Mouse (Mus musculus): ENCODE results near the gene Tspan33. TPM values are rescaled to one million over a fixed set of nuclear protein-coding genes. Genes with fewer than 3 reads are reported as not detected.

The Tspan33 gene
- polyA plus RNA-seq, 1 experiment from 2014 or later, result 4.4 TPM

GRCm38 (mm10) chr6:29702126-29702525 lies 8.1 kb downstream of the Tspan33 start:
- Histone ChIP-seq H3K9ac (no peak overlapping the region), H3K36me3 (no peaks in the 10 kb centered on the region), H3K27me3 (no peaks in the 10 kb centered on the region), H3K9me3 (no peaks in the 10 kb centered on the region), H3K4me2 (no peak overlapping the region), H3K27ac (no peak overlapping the region), H3K4me3 (no peak overlapping the region), H3K4me1 (no peaks in the 10 kb centered on the region)
- WGBS, result 82% methylated on average over 3 of the region's 3 CpGs
- no peak for ATAC-seq (ENCODE audit: borderline replicate concordance, extremely low read depth, low FRiP score, low TSS enrichment)

- H3K4me1 ChIP-seq, result no peaks in the 10 kb centered on the region
- ATAC-seq (ENCODE audit: borderline replicate concordance, extremely low read depth, low FRiP score, low TSS enrichment), result no peak
- no peak overlapping the region for H3K9ac ChIP-seq
- no peaks in the 10 kb centered on the region for H3K9me3 ChIP-seq
- H3K4me3 ChIP-seq, result no peak overlapping the region
- H3K36me3 ChIP-seq, result no peaks in the 10 kb centered on the region
- H3K27ac ChIP-seq, result no peak overlapping the region
- H3K4me2 ChIP-seq, result no peak overlapping the region
- 80% methylated on average over 5 of the region's 5 CpGs for WGBS
- H3K27me3 ChIP-seq, result no peaks in the 10 kb centered on the region
Measured at GRCm38 (mm10) chr6:29704143-29704542, 10.1 kb downstream of the Tspan33 start.

GRCm38 (mm10) chr6:29707902-29708301 lies 13.9 kb downstream of the Tspan33 start:
- 22% methylated on average over 2 of the region's 2 CpGs for WGBS
- no peaks in the 10 kb centered on the region for H3K4me1 ChIP-seq
- no peak for ATAC-seq (ENCODE audit: borderline replicate concordance, extremely low read depth, low FRiP score, low TSS enrichment)
- no peaks in the 10 kb centered on the region for H3K36me3 ChIP-seq
- no peak overlapping the region for H3K9ac ChIP-seq
- no peak overlapping the region for H3K27ac ChIP-seq
- H3K4me2 ChIP-seq, result no peak overlapping the region
- H3K9me3 ChIP-seq, result no peaks in the 10 kb centered on the region
- no peak overlapping the region for H3K4me3 ChIP-seq
- H3K27me3 ChIP-seq, result no peaks in the 10 kb centered on the region

- Histone ChIP-seq H3K4me1 (no peaks in the 10 kb centered on the region), H3K4me2 (no peak overlapping the region), H3K9ac (no peak overlapping the region), H3K27ac (no peak overlapping the region), H3K36me3 (no peaks in the 10 kb centered on the region), H3K27me3 (no peaks in the 10 kb centered on the region), H3K9me3 (no peaks in the 10 kb centered on the region), H3K4me3 (no peak overlapping the region)
- WGBS, result 73% methylated on average over 3 of the region's 3 CpGs
- no peak for ATAC-seq (ENCODE audit: borderline replicate concordance, extremely low read depth, low FRiP score, low TSS enrichment)
Measured at GRCm38 (mm10) chr6:29711318-29711717, 17.3 kb downstream of the Tspan33 start.

DNA sequence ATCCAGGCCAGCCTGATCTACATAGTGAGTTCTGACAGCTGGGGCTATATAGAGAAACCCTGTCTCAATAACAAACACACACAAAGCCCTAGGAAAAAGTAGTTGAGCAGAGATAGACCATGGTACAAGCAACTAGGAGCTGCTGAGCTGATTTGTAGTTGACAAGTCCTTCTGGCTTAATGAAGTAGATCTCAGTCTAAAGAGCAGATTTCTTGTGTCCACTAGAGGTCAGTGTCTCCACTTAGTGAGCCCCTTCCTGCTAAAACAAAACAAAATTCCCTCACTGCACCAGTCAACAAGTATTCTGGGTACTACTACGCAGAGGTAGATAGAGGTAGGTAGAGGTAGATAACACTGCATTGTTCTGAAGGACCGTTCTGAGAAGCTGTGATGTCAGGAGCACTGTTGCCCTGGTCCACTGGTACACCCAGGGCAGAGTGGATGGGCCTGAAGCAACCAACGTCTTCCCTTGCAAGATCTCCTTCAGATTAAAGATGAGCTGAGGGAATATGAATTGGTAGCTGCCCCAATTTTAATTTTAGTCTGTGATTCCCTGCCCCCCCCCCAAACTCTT lies 18.1 kb downstream of the Tspan33 start:
- peaks cover 5% of the 10 kb centered on the region; the same call in 1 of the 2 replicates for H3K4me1 ChIP-seq
- H3K36me3 ChIP-seq, result no peaks in the 10 kb centered on the region
- no peak overlapping the region for H3K9ac ChIP-seq
- WGBS, result 35% methylated on average over 3 of the region's 3 CpGs
- H3K9me3 ChIP-seq, result no peaks in the 10 kb centered on the region
- H3K27me3 ChIP-seq, result no peaks in the 10 kb centered on the region
- H3K4me2 ChIP-seq, result no peak overlapping the region
- H3K4me3 ChIP-seq, result no peak overlapping the region
- no peak for ATAC-seq (ENCODE audit: borderline replicate concordance, extremely low read depth, low FRiP score, low TSS enrichment)
- H3K27ac ChIP-seq, result no peak overlapping the region

DNA sequence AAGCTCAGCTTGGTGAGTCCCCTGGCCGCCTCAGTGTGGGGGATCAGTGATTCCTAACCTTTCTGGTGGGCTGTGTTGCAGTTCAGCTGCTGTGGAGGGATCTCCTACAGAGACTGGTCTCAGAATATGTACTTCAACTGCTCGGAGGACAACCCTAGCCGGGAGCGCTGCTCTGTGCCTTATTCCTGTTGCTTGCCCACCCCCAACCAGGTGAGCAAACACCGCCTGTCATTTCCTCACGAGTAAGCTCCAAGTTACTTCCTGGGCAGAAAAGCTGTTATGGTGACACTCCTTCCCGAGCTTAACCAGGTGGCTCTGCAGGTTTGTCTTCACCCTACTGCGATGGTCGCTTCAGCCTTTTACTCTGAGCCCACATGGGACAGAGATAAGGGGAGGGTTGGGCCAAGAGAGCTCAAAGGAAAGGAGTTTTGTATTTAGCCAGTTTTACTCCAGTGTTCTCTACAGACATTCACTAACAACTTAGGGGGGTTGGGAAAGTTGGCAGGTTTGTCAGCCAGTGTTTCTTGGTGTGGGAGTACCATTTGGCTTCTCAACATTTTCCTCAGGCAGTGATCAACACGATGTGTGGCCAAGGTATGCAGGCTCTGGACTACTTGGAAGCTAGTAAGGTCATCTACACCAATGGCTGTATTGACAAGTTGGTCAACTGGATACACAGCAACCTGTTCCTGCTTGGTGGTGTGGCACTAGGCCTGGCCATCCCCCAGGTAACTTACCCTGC lies 22.8 kb downstream of the Tspan33 start:
- Histone ChIP-seq H3K27ac (no peak overlapping the region), H3K4me3 (no peak overlapping the region), H3K9ac (no peak overlapping the region), H3K9me3 (no peaks in the 10 kb centered on the region), H3K4me1 (peaks cover 29% of the 10 kb centered on the region), H3K36me3 (no peaks in the 10 kb centered on the region), H3K27me3 (peaks cover 2% of the 10 kb centered on the region; the same call in 1 of the 2 replicates), H3K4me2 (no peak overlapping the region)
- WGBS, result 54% methylated on average over 10 of the region's 10 CpGs
- ATAC-seq (ENCODE audit: borderline replicate concordance, extremely low read depth, low FRiP score, low TSS enrichment), result no peak

- Histone ChIP-seq H3K9me3 (no peaks in the 10 kb centered on the region), H3K27ac (no peak overlapping the region), H3K4me1 (peaks cover 29% of the 10 kb centered on the region), H3K9ac (no peak overlapping the region), H3K27me3 (peaks cover 2% of the 10 kb centered on the region; the same call in 1 of the 2 replicates), H3K4me3 (no peak overlapping the region), H3K4me2 (peak overlapping the region; percentile 72), H3K36me3 (no peaks in the 10 kb centered on the region)
- ATAC-seq (ENCODE audit: borderline replicate concordance, extremely low read depth, low FRiP score, low TSS enrichment), result no peak
- 59% methylated on average over 10 of the region's 10 CpGs for WGBS
Measured at GRCm38 (mm10) chr6:29717541-29717940, 23.5 kb downstream of the Tspan33 start.

DNA sequence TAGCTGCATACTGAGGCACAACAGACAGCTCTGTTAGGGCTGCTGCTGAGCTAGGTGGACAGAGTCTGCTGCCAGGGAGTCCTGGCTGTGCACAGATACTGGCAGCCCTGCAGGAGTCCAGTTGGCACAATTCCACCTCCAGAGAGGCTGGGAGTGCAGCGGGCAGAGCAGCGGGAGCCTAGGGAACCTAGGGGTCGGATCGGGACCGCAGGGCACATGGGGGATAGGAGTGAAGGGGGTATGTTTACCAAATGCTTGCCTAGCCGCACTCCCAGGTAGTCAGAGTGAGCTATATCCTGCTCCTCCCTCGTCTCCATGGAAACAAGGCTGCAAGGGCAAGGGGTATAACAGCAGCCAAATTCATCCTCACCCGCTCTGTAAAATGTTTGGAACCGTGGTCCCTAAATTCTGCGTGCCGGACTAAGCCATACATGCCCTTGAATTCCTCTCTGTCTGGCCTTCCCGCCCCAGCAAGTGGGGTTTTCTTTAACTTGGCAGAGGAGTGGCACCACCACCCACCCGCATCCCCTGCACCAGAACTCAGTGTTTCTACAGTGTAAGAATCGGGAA lies 24.0 kb downstream of the Tspan33 start:
- ATAC-seq (ENCODE audit: borderline replicate concordance, extremely low read depth, low FRiP score, low TSS enrichment), result 0 out of 2 replicates have a peak, but pooled peaks have one; percentile 11
- H3K4me2 ChIP-seq, result peak overlapping the region; percentile 72
- 7% methylated on average over 14 of the region's 14 CpGs for WGBS
- H3K9me3 ChIP-seq, result no peaks in the 10 kb centered on the region
- H3K4me1 ChIP-seq, result peaks cover 29% of the 10 kb centered on the region
- peaks cover 2% of the 10 kb centered on the region; the same call in 1 of the 2 replicates for H3K27me3 ChIP-seq
- peak overlapping the region; percentile 7; the same call in 1 of the 2 replicates for H3K27ac ChIP-seq
- H3K9ac ChIP-seq, result no peak overlapping the region
- no peak overlapping the region for H3K4me3 ChIP-seq
- H3K36me3 ChIP-seq, result no peaks in the 10 kb centered on the region

- peaks cover 2% of the 10 kb centered on the region; the same call in 1 of the 2 replicates for H3K27me3 ChIP-seq
- no peaks in the 10 kb centered on the region for H3K9me3 ChIP-seq
- H3K4me1 ChIP-seq, result peaks cover 29% of the 10 kb centered on the region
- H3K4me2 ChIP-seq, result peak overlapping the region; percentile 72
- 2% methylated on average over 15 of the region's 15 CpGs for WGBS
- peak; percentile 81 for ATAC-seq (ENCODE audit: borderline replicate concordance, extremely low read depth, low FRiP score, low TSS enrichment)
- peak overlapping the region; percentile 38 for H3K4me3 ChIP-seq
- peak overlapping the region; percentile 68 for H3K27ac ChIP-seq
- no peaks in the 10 kb centered on the region for H3K36me3 ChIP-seq
- H3K9ac ChIP-seq, result peak overlapping the region; percentile 30
Measured at GRCm38 (mm10) chr6:29718894-29719329, 24.9 kb downstream of the Tspan33 start.

DNA sequence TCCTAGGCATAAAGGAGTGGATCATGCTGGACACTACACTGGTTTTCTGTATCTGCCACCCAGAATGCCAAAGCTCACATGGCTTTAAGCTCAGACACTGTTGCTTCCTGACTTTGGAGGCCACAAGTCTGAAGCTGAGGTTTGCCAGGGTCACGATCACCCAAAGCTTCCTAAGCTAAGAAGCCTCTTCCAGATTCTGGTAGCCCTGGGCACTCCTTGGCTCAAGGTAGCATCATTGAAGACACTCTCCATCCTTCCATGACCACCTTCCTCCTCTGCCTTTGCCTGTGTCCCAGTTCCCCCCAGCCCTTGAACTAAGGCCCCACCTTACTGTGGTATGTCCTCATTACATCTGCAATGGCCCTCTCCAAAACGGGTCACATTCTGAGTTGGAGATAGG lies 27.9 kb downstream of the Tspan33 start:
- H3K36me3 ChIP-seq, result no peaks in the 10 kb centered on the region
- H3K27me3 ChIP-seq, result peaks cover 2% of the 10 kb centered on the region; the same call in 1 of the 2 replicates
- H3K9ac ChIP-seq, result no peak overlapping the region
- no peak for ATAC-seq (ENCODE audit: borderline replicate concordance, extremely low read depth, low FRiP score, low TSS enrichment)
- peaks cover 29% of the 10 kb centered on the region for H3K4me1 ChIP-seq
- 63% methylated on average over 2 of the region's 2 CpGs for WGBS
- H3K9me3 ChIP-seq, result no peaks in the 10 kb centered on the region
- no peak overlapping the region for H3K4me2 ChIP-seq
- H3K4me3 ChIP-seq, result no peak overlapping the region
- H3K27ac ChIP-seq, result no peak overlapping the region

GRCm38 (mm10) chr6:29726576-29727200 lies 32.7 kb downstream of the Tspan33 start:
- ATAC-seq (ENCODE audit: borderline replicate concordance, extremely low read depth, low FRiP score, low TSS enrichment), result peak; percentile 73
- no peak overlapping the region for H3K9ac ChIP-seq
- H3K9me3 ChIP-seq, result no peaks in the 10 kb centered on the region
- H3K4me3 ChIP-seq, result no peak overlapping the region
- WGBS, result 45% methylated on average over 1 of the region's 1 CpGs
- H3K4me2 ChIP-seq, result no peak overlapping the region
- no peaks in the 10 kb centered on the region; the same call in 1 of the 2 replicates for H3K27me3 ChIP-seq
- H3K4me1 ChIP-seq, result peaks cover 13% of the 10 kb centered on the region
- no peaks in the 10 kb centered on the region for H3K36me3 ChIP-seq
- H3K27ac ChIP-seq, result peak overlapping the region; percentile 13

Measured in lung, embryonic 15.5 days (tissue).